Mouse (Mus musculus): ENCODE measurements around the gene Ttc21b.

DNA sequence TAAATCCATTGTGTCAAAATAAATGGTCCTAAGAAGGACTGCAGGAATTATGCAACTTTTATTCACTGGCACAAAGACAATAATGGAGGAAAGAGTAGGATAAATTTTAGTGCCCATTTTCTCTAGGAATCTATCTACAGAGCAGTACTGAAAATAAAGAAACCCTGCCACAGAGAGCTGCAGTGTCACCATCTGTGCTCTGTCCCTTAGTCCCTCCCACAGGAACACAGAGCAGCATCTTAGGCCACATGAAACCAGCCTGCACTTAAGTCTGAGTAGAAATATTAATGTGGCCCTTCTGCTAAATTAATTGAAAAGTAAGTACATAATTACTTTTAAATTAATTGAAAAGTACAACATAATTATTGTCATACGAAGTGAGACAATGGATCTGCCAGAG, 12.4 kb downstream of the Ttc21b start:
- no peak for TF ChIP-seq MYOG (IDR thresholded peaks at IDR 0.05; ENCODE audit: control insufficient read depth, extremely low read depth, insufficient read length)
- TF ChIP-seq CTCF (IDR thresholded peaks at IDR 0.05; ENCODE audit: control insufficient read depth, insufficient read depth, insufficient read length), result no peak
- TF ChIP-seq MYOD1 (IDR thresholded peaks at IDR 0.05; ENCODE audit: control insufficient read depth, insufficient read length, low read depth), result no peak
- no peak for TF ChIP-seq USF1 (IDR thresholded peaks at IDR 0.05; ENCODE audit: low read depth)
- TF ChIP-seq CEBPB (IDR thresholded peaks at IDR 0.05; ENCODE audit: low read depth), result no peak

All from C2C12 (cell line).